Mouse (Mus musculus): Measurements from ENCODE around the gene Spem1. TPM values are rescaled to one million over a fixed set of nuclear protein-coding genes. Genes with fewer than 3 reads are reported as not detected.

Spem1 gene
- total and polyA plus RNA-seq, 3 experiments = not detected

Other genes starting within 250 kb of the Spem1 start
Only the 30 nearest of the 44 such genes appear.
- gene Mpdu1, start 159.5 kb downstream of the Spem1 start, total RNA-seq (2021) = 100 to 1,000 TPM; 109 to 127 TPM
- 179 and 196 TPM in 2 replicates for gene Mpdu1, start 159.5 kb downstream of the Spem1 start, polyA plus RNA-seq (2012; rRNA removed)
- gene Cd68, start 156.0 kb downstream of the Spem1 start, total RNA-seq (2021) = 10 to 100 TPM; 16.8 to 53.0 TPM
- gene Cd68, start 156.0 kb downstream of the Spem1 start, polyA plus RNA-seq (2012; rRNA removed) = 24.5 and 36.9 TPM in 2 replicates
- 100 to 1,000 TPM; 509 to 543 TPM for gene Eif4a1, start 149.8 kb downstream of the Spem1 start, total RNA-seq (2021)
- 85.0 and 144 TPM in 2 replicates for gene Eif4a1, start 149.8 kb downstream of the Spem1 start, polyA plus RNA-seq (2012; rRNA removed)
- 10 to 100 TPM; 65.5 to 75.5 TPM for gene Senp3, start 140.1 kb downstream of the Spem1 start, total RNA-seq (2021)
- 34.3 and 37.5 TPM in 2 replicates for gene Senp3, start 140.1 kb downstream of the Spem1 start, polyA plus RNA-seq (2012; rRNA removed)
- 1 to 10 TPM; 1.6 to 2.4 TPM for gene Tnfsf13, start 136.4 kb downstream of the Spem1 start, total RNA-seq (2021)
- 2.2 and 2.4 TPM in 2 replicates for gene Tnfsf13, start 136.4 kb downstream of the Spem1 start, polyA plus RNA-seq (2012; rRNA removed)
- 10 to 100 TPM; 19.8 to 37.1 TPM for gene Tnfsf12, start 126.3 kb downstream of the Spem1 start, total RNA-seq (2021)
- gene Tnfsf12, start 126.3 kb downstream of the Spem1 start, polyA plus RNA-seq (2012; rRNA removed) = 44.7 and 57.4 TPM in 2 replicates
- 1 to 10 TPM; 3.1 to 7.0 TPM for gene Tnfsfm13, start 126.1 kb downstream of the Spem1 start, total RNA-seq (2021)
- gene Tnfsfm13, start 126.1 kb downstream of the Spem1 start, polyA plus RNA-seq (2012; rRNA removed) = 12.7 and 18.9 TPM in 2 replicates
- gene Polr2a, start 63.5 kb downstream of the Spem1 start, total RNA-seq (2021) = 10 to 100 TPM; 71.4 to 77.9 TPM
- gene Polr2a, start 63.5 kb downstream of the Spem1 start, polyA plus RNA-seq (2012; rRNA removed) = 20.6 and 38.3 TPM in 2 replicates
- not detected for gene Slc35g3, start 60.2 kb downstream of the Spem1 start, total RNA-seq (2021)
- gene Slc35g3, start 60.2 kb downstream of the Spem1 start, polyA plus RNA-seq (2012; rRNA removed) = not detected in 2 replicates
- gene Zbtb4, start 56.3 kb downstream of the Spem1 start, total RNA-seq (2021) = 10 to 100 TPM; 47.3 to 74.8 TPM
- 66.0 and 73.6 TPM in 2 replicates for gene Zbtb4, start 56.3 kb downstream of the Spem1 start, polyA plus RNA-seq (2012; rRNA removed)
- 1 to 10 TPM; 1.7 to 3.1 TPM for gene Chrnb1, start 26.2 kb downstream of the Spem1 start, total RNA-seq (2021)
- 2.7 and 3.0 TPM in 2 replicates for gene Chrnb1, start 26.2 kb downstream of the Spem1 start, polyA plus RNA-seq (2012; rRNA removed)
- gene Fgf11, start 20.3 kb downstream of the Spem1 start, total RNA-seq (2021) = 10 to 100 TPM in 1 of 2 experiments, 1 to 10 TPM in 1; 4.6 to 12.8 TPM
- 6.0 and 13.4 TPM in 2 replicates for gene Fgf11, start 20.3 kb downstream of the Spem1 start, polyA plus RNA-seq (2012; rRNA removed)
- 1 to 10 TPM in 1 of 2 experiments, under 1 TPM in 1; 0.23 to 1.1 TPM for gene Tmem102, start 16.6 kb downstream of the Spem1 start, total RNA-seq (2021)
- gene Tmem102, start 16.6 kb downstream of the Spem1 start, polyA plus RNA-seq (2012; rRNA removed) = 0.81 and 0.94 TPM in 2 replicates
- gene Gm39566, start 6.9 kb downstream of the Spem1 start, total RNA-seq (2021) = not detected
- not detected in 2 replicates for gene Gm39566, start 6.9 kb downstream of the Spem1 start, polyA plus RNA-seq (2012; rRNA removed)
- not detected for gene Spem2, start 3.7 kb downstream of the Spem1 start, total RNA-seq (2021)
- gene Spem2, start 3.7 kb downstream of the Spem1 start, polyA plus RNA-seq (2012; rRNA removed) = 0.09 TPM in 1 of 2 replicates, not detected in the other
- 10 to 100 TPM; 14.6 to 21.8 TPM for gene Nlgn2, start 15.6 kb upstream of the Spem1 start, total RNA-seq (2021)
- 55.0 and 58.6 TPM in 2 replicates for gene Nlgn2, start 15.6 kb upstream of the Spem1 start, polyA plus RNA-seq (2012; rRNA removed)
- 100 to 1,000 TPM; 139 to 173 TPM for gene Tmem256, start 16.3 kb upstream of the Spem1 start, total RNA-seq (2021)
- gene Tmem256, start 16.3 kb upstream of the Spem1 start, polyA plus RNA-seq (2012; rRNA removed) = 116 and 160 TPM in 2 replicates
- 10 to 100 TPM; 50.8 to 53.5 TPM for gene Plscr3, start 24.2 kb upstream of the Spem1 start, total RNA-seq (2021)
- gene Plscr3, start 24.2 kb upstream of the Spem1 start, polyA plus RNA-seq (2012; rRNA removed) = 224 and 230 TPM in 2 replicates
- under 1 TPM in 1 of 2 experiments, not detected in 1; 0.38 TPM for gene Tnk1, start 36.5 kb upstream of the Spem1 start, total RNA-seq (2021)
- gene Tnk1, start 36.5 kb upstream of the Spem1 start, polyA plus RNA-seq (2012; rRNA removed) = 0.17 and 0.91 TPM in 2 replicates
- gene Tmem95, start 55.8 kb upstream of the Spem1 start, total RNA-seq (2021) = not detected
- gene Tmem95, start 55.8 kb upstream of the Spem1 start, polyA plus RNA-seq (2012; rRNA removed) = not detected in 2 replicates
- 1 to 10 TPM; 3.2 to 5.7 TPM for gene Kctd11, start 59.2 kb upstream of the Spem1 start, total RNA-seq (2021)
- gene Kctd11, start 59.2 kb upstream of the Spem1 start, polyA plus RNA-seq (2012; rRNA removed) = 4.1 and 4.9 TPM in 2 replicates
- gene Acap1, start 73.4 kb upstream of the Spem1 start, total RNA-seq (2021) = under 1 TPM; 0.46 to 0.69 TPM
- 0.71 and 1.0 TPM in 2 replicates for gene Acap1, start 73.4 kb upstream of the Spem1 start, polyA plus RNA-seq (2012; rRNA removed)
- under 1 TPM; 0.66 to 0.86 TPM for gene 2810408A11Rik, start 78.8 kb upstream of the Spem1 start, total RNA-seq (2021)
- gene 2810408A11Rik, start 78.8 kb upstream of the Spem1 start, polyA plus RNA-seq (2012; rRNA removed) = 0.18 and 0.74 TPM in 2 replicates
- 10 to 100 TPM; 40.6 to 44.2 TPM for gene Neurl4, start 78.9 kb upstream of the Spem1 start, total RNA-seq (2021)
- 38.6 and 47.6 TPM in 2 replicates for gene Neurl4, start 78.9 kb upstream of the Spem1 start, polyA plus RNA-seq (2012; rRNA removed)
- gene Gps2, start 91.7 kb upstream of the Spem1 start, total RNA-seq (2021) = 10 to 100 TPM; 44.7 to 61.8 TPM
- 130 and 148 TPM in 2 replicates for gene Gps2, start 91.7 kb upstream of the Spem1 start, polyA plus RNA-seq (2012; rRNA removed)
- gene Eif5a, start 99.8 kb upstream of the Spem1 start, total RNA-seq (2021) = 100 to 1,000 TPM; 572 to 622 TPM
- 180 and 225 TPM in 2 replicates for gene Eif5a, start 99.8 kb upstream of the Spem1 start, polyA plus RNA-seq (2012; rRNA removed)
- gene Ybx2, start 113.6 kb upstream of the Spem1 start, total RNA-seq (2021) = 10 to 100 TPM; 12.9 to 20.0 TPM
- 21.8 and 41.4 TPM in 2 replicates for gene Ybx2, start 113.6 kb upstream of the Spem1 start, polyA plus RNA-seq (2012; rRNA removed)
- 100 to 1,000 TPM in 1 of 2 experiments, 10 to 100 TPM in 1; 84.2 to 119 TPM for gene Slc2a4, start 126.0 kb upstream of the Spem1 start, total RNA-seq (2021)
- gene Slc2a4, start 126.0 kb upstream of the Spem1 start, polyA plus RNA-seq (2012; rRNA removed) = 138 and 142 TPM in 2 replicates
- gene Cldn7, start 142.6 kb upstream of the Spem1 start, total RNA-seq (2021) = under 1 TPM in 1 of 2 experiments, not detected in 1; 0.78 TPM
- 0.11 and 0.32 TPM in 2 replicates for gene Cldn7, start 142.6 kb upstream of the Spem1 start, polyA plus RNA-seq (2012; rRNA removed)
- 100 to 1,000 TPM; 130 to 136 TPM for gene Ctdnep1, start 159.0 kb upstream of the Spem1 start, total RNA-seq (2021)
- 106 and 117 TPM in 2 replicates for gene Ctdnep1, start 159.0 kb upstream of the Spem1 start, polyA plus RNA-seq (2012; rRNA removed)

All from adrenal gland, adult 2 months (tissue).